Mouse (Mus musculus) testis, adult 2 months (tissue): ENCODE measurements around the gene Pml.

Source experiments
- CTCF ChIP-seq: fragments of 200-500 bp; IDR thresholded peaks from 2 replicates; pipeline ENCODE4 v1.5.1; 2012; ENCODE audit warnings: low read depth, mild to moderate bottlenecking, inconsistent platforms, low read length, moderate library complexity; ENCODE audit not compliant: control insufficient read depth, insufficient read depth, insufficient replicate concordance
- POLR2A ChIP-seq: fragments of 200-500 bp; IDR thresholded peaks from 2 replicates; pipeline ENCODE4 v1.6.1; 2012; ENCODE audit warnings: low read depth, mild to moderate bottlenecking, inconsistent platforms, low read length, moderate library complexity; ENCODE audit not compliant: control insufficient read depth

DNA sequence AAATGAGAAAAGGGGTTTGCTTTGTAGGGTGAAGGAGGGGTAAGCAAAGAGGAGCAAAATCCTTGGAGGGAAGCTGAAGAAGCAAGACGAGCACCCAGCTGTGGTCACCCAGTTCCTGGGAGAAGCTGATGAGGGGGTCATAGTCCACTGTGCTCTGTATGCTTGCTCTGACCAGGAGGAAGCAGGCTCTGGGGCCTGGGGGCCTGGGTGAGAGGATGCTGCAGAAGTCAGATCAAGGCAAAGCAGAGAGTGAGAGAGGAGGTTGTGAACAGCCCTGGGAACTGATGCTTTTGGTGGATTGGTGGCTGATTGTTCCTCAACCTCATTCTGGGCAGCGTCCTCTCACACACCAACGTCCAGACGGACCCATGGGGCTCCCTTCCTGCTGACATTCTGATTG is 72.4 kb downstream of the Pml start:
- TF ChIP-seq CTCF (no peak), POLR2A (no peak)
